Mouse (Mus musculus): Measurements from ENCODE around the gene 6430531B16Rik. TPM values are rescaled to one million over a fixed set of nuclear protein-coding genes. Genes with fewer than 3 reads are reported as not detected.

Gene 6430531B16Rik
- polyA plus RNA-seq, 1 experiment from 2014 or later: 0.76 TPM

- H3K27me3 ChIP-seq (ENCODE audit: control insufficient read depth, insufficient read depth, low read length): peaks cover 15% of the 10 kb centered on the region
- H3K9me3 ChIP-seq (ENCODE audit: control insufficient read depth, low read length): no peaks in the 10 kb centered on the region
- ATAC-seq (ENCODE audit: low FRiP score, low TSS enrichment) (no peak), DNase-seq (no peak)
- no peak overlapping the region for H3K4me2 ChIP-seq (ENCODE audit: low read length)
- 0 out of 2 replicates have a peak, but pooled peaks cover 3% of the 10 kb centered on the region for H3K36me3 ChIP-seq (ENCODE audit: control insufficient read depth, insufficient read depth, low read length)
- WGBS: 81% methylated on average over 3 of the region's 3 CpGs
- no peak overlapping the region for H3K4me3 ChIP-seq (replicated peaks; ENCODE audit: low read depth, low read length)
- no peaks in the 10 kb centered on the region for H3K4me1 ChIP-seq (ENCODE audit: control insufficient read depth, insufficient read depth, low read length)
- H3K9ac ChIP-seq (replicated peaks; ENCODE audit: low read length): no peak overlapping the region
- no peak overlapping the region for H3K27ac ChIP-seq (replicated peaks; ENCODE audit: low read depth, low read length)
Observed at GRCm38 (mm10) chr7:139937138-139937537, 41.4 kb downstream of the 6430531B16Rik start.

- no peak overlapping the region for H3K4me3 ChIP-seq (replicated peaks; ENCODE audit: low read depth, low read length)
- no peaks in the 10 kb centered on the region for H3K9me3 ChIP-seq (ENCODE audit: control insufficient read depth, low read length)
- no peak overlapping the region for H3K27ac ChIP-seq (replicated peaks; ENCODE audit: low read depth, low read length)
- H3K36me3 ChIP-seq (ENCODE audit: control insufficient read depth, insufficient read depth, low read length): 0 out of 2 replicates have a peak, but pooled peaks cover 3% of the 10 kb centered on the region
- no peak for ATAC-seq (ENCODE audit: low FRiP score, low TSS enrichment)
- H3K4me1 ChIP-seq (ENCODE audit: control insufficient read depth, insufficient read depth, low read length): no peaks in the 10 kb centered on the region
- 85% methylated on average over 10 of the region's 10 CpGs for whole genome bisulfite sequencing
- H3K4me2 ChIP-seq (ENCODE audit: low read length): no peak overlapping the region
- no peak for DNase-seq
- H3K27me3 ChIP-seq (ENCODE audit: control insufficient read depth, insufficient read depth, low read length): peaks cover 10% of the 10 kb centered on the region
- H3K9ac ChIP-seq (replicated peaks; ENCODE audit: low read length): no peak overlapping the region
Observed at GRCm38 (mm10) chr7:139936705-139937104, 41.9 kb downstream of the 6430531B16Rik start.

GRCm38 (mm10) chr7:139930732-139931131, 47.8 kb downstream of the 6430531B16Rik start:
- 0 out of 2 replicates have a peak, but pooled peaks cover 13% of the 10 kb centered on the region for H3K36me3 ChIP-seq (ENCODE audit: control insufficient read depth, insufficient read depth, low read length)
- no peak for ATAC-seq (ENCODE audit: low FRiP score, low TSS enrichment)
- H3K27ac ChIP-seq (replicated peaks; ENCODE audit: low read depth, low read length): no peak overlapping the region
- DNase-seq: peak; percentile 77
- H3K9me3 ChIP-seq (ENCODE audit: control insufficient read depth, low read length): no peaks in the 10 kb centered on the region
- no peak overlapping the region for H3K4me3 ChIP-seq (replicated peaks; ENCODE audit: low read depth, low read length)
- no peak overlapping the region for H3K4me2 ChIP-seq (ENCODE audit: low read length)
- H3K4me1 ChIP-seq (ENCODE audit: control insufficient read depth, insufficient read depth, low read length): no peaks in the 10 kb centered on the region
- H3K9ac ChIP-seq (replicated peaks; ENCODE audit: low read length): no peak overlapping the region
- WGBS: 18% methylated on average over 11 of the region's 11 CpGs
- no peaks in the 10 kb centered on the region; the same call in 1 of the 2 replicates for H3K27me3 ChIP-seq (ENCODE audit: control insufficient read depth, insufficient read depth, low read length)

MicroRNAs within 50 kb of the gene (microRNA counts, 519-probe panel; counts per million panel counts)
- microRNA mmu-miR-202-3p (not detected), microRNA mmu-miR-202-5p (not detected)

Small RNA genes within 50 kb of the gene (microRNA-seq; reads per million reads assigned to microRNA genes)
- not detected for gene Mir202
- gene Mir7062: 1.0 reads per million
- not detected for gene mmu-mir-7686

Other genes starting within 250 kb of the 6430531B16Rik start
- gene Adgra1, start 144.6 kb downstream of the 6430531B16Rik start, polyA plus RNA-seq (2014; fragmentation: Nextera tagmentation; extraction: Ambion mirVana): 16.5 and 24.2 TPM in 2 replicates
- 20.6 and 22.9 TPM in 2 replicates for gene Kndc1, start 84.1 kb downstream of the 6430531B16Rik start, polyA plus RNA-seq (2014; fragmentation: Nextera tagmentation; extraction: Ambion mirVana)
- not detected in 2 replicates for gene Utf1, start 35.0 kb downstream of the 6430531B16Rik start, polyA plus RNA-seq (2014; fragmentation: Nextera tagmentation; extraction: Ambion mirVana)
- gene Adam8, start 13.8 kb upstream of the 6430531B16Rik start, polyA plus RNA-seq (2014; fragmentation: Nextera tagmentation; extraction: Ambion mirVana): 2.8 and 3.6 TPM in 2 replicates
- gene Zfp511, start 57.6 kb upstream of the 6430531B16Rik start, polyA plus RNA-seq (2014; fragmentation: Nextera tagmentation; extraction: Ambion mirVana): 51.5 and 55.9 TPM in 2 replicates
- 58.6 and 64.7 TPM in 2 replicates for gene Tubgcp2, start 57.9 kb upstream of the 6430531B16Rik start, polyA plus RNA-seq (2014; fragmentation: Nextera tagmentation; extraction: Ambion mirVana)
- 5.1 and 5.8 TPM in 2 replicates for gene Msx3, start 70.3 kb upstream of the 6430531B16Rik start, polyA plus RNA-seq (2014; fragmentation: Nextera tagmentation; extraction: Ambion mirVana)
- 184 and 275 TPM in 2 replicates for gene Caly, start 103.8 kb upstream of the 6430531B16Rik start, polyA plus RNA-seq (2014; fragmentation: Nextera tagmentation; extraction: Ambion mirVana)
- not detected in 2 replicates for gene Prap1, start 114.6 kb upstream of the 6430531B16Rik start, polyA plus RNA-seq (2014; fragmentation: Nextera tagmentation; extraction: Ambion mirVana)
- gene Fuom, start 123.7 kb upstream of the 6430531B16Rik start, polyA plus RNA-seq (2014; fragmentation: Nextera tagmentation; extraction: Ambion mirVana): 23.9 and 30.8 TPM in 2 replicates
- gene Paox, start 137.0 kb upstream of the 6430531B16Rik start, polyA plus RNA-seq (2014; fragmentation: Nextera tagmentation; extraction: Ambion mirVana): 5.5 and 6.7 TPM in 2 replicates
- gene Echs1, start 137.7 kb upstream of the 6430531B16Rik start, polyA plus RNA-seq (2014; fragmentation: Nextera tagmentation; extraction: Ambion mirVana): 129 TPM in 2 replicates
- gene Mtg1, start 158.8 kb upstream of the 6430531B16Rik start, polyA plus RNA-seq (2014; fragmentation: Nextera tagmentation; extraction: Ambion mirVana): 30.0 and 34.7 TPM in 2 replicates
- 14.4 and 15.1 TPM in 2 replicates for gene Sprn, start 176.1 kb upstream of the 6430531B16Rik start, polyA plus RNA-seq (2014; fragmentation: Nextera tagmentation; extraction: Ambion mirVana)
- not detected in 2 replicates for gene Olfr522, start 186.0 kb upstream of the 6430531B16Rik start, polyA plus RNA-seq (2014; fragmentation: Nextera tagmentation; extraction: Ambion mirVana)
- not detected in 2 replicates for gene Olfr523, start 194.5 kb upstream of the 6430531B16Rik start, polyA plus RNA-seq (2014; fragmentation: Nextera tagmentation; extraction: Ambion mirVana)
- gene Olfr524, start 227.2 kb upstream of the 6430531B16Rik start, polyA plus RNA-seq (2014; fragmentation: Nextera tagmentation; extraction: Ambion mirVana): not detected in 2 replicates
- gene Cd163l1, start 239.5 kb upstream of the 6430531B16Rik start, polyA plus RNA-seq (2014; fragmentation: Nextera tagmentation; extraction: Ambion mirVana): not detected in 2 replicates